Mouse (Mus musculus) embryo, embryonic 9.5 days (tissue): Measurements from ENCODE around the gene AA986860.
A peak's percentile ranks its signal among the peaks of the same experiment; 100 is the strongest.

ENCODE experiments used
- DNase-seq: peaks from one replicate; pipeline ENCODE4 v3.0.0-alpha.2; 2017; ENCODE audit errors: extremely low spot score

Gene AA986860

DNA sequence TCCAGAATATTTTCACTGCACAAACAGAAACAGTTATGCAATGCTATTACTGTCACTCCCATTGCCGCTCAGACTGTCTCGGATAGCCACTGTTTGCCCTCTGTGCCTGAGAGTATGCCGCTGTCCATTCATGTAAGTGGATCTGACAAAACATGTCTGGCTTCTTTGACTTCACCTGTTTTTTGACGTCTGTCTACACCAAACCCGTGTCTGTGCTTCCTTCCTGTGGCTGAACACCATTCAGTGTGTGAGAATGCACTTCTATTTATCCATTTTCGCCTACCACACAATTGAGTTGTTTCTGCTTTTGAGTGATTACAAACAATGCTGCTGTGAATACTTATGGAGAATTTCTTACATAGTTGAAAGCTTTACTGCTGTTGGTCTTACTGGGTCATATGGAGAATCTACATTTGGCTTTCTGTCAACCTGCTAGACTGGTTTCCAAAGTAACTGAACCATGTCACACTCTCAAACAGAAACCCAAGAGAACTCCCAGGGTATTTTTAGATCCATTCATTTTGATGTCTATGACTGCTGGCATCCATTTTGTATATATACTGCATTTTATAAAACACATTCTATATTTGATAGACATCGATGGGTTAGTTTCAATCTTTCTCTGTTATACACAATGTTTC is 44.0 kb downstream of the AA986860 start:
- DNase-seq, result no peak

DNA sequence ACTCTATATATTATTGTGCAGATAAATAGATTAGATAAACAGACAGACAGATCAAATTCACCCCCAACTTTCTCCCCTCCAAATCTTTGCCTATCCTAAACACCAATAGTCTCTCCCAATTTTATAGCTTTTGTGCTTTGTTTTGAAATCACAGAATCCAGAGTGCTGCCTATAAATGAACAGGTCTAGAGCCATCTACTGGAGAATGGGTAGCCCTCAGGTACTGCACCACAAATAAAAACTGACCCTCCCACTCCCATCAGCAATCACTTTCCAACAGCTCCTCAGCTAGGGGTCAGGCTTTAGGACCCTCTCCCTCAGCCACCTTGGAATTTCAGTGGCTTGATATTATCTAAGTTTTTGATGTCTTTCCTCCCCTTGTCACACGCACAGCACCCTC is 44.9 kb downstream of the AA986860 start:
- DNase-seq, result no peak

DNA sequence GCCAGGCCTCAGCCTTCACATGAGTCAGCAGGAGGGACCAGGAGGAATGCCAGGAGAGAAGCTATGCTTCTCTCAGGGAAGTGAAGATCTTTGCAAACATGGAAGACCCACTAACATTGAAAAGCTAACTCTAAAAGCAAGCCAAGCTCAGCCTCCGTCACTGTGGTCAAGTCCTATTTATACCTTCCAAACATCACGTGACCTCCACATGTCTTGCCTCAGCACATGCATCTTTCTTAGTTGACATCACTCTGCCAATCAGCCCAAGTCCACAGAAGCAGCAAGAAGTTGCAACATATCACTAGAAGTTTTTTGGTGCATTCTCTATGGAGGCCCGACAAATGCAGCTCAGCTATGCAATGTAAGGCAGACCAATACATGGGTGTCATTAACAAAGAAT is 48.1 kb downstream of the AA986860 start:
- DNase-seq, result no peak

DNA sequence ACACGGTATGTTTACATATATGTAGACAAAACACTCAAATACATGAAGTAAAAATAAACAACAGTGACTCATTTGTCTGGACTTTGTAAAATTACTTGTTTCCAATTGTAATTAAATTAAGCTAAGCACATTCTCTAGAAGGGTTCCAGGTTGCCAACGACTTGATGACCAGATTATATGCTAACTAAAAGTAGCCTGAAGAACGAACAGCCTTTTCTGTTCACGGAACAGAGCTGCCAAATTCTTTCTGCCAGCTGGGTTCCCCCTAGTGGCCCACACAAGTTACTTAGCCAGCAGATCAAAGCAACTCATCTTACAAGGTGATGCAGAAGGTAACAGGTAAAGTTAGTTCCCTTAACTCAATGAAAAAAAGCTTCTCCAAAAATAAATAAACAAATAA is 52.3 kb downstream of the AA986860 start:
- peak; percentile 17 for DNase-seq

DNA sequence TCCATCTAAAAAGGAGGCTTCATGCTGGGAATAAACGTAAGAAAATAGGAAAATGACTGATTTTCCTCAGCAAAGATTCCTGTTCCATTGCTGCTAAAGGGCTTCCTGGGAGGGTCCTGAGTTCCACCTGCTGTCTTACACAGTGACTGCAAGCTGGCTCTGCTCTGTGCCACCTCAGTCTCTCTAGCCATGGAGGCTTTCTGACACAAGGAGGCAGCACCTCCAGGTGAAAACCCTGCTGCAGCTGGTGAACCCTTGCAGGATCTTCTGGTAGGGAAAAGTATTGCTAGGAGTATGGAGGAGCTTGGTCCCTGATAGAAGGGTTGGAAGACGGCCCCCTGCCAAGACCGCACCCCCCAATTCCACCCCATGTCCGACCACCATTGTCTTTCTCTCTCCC is 55.2 kb downstream of the AA986860 start:
- no peak for DNase-seq

DNA sequence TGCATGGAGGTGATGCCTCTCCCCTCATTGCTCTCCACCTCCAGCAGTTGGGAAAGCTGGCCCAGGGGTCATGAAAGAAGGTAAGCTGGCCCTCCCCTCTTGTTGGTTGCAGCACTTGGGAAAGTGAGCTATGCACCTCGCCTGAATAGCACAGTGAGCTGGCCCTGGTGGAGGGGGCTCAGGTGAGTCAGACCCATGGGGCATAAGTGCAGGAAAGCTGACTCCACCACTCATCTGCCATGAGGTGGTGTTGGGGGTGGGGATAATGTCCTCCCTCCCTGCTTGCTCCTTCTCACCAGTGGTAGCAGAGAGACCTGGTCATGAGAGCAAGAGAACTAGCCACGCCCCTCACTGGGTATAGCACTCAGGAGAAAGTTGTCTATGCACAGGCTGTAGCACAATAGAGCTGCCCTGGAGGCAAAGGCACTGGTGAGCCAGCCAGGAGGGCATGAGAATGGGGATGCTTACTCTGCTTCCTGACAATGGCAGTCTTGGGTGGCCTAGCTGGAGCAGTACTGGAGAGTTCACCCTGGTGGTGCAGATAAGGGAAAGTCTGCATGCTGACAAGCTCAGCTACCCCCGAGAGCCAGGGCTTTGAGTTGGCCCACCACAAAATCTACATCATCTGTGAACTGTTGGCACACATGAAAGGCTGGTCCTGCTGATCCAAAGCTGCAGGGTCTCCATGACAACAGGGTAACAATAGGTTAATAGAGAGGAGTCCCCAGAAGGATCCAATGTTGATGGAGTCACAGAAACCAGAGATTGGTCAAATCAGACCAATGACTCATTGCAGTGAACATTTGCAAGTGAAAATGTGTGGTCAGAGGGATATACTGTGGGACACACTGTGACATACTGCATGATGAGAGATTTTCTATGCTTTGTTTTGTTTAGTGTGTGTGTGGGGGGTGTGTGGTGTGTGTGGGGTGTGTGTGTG is 58.0 kb downstream of the AA986860 start:
- DNase-seq, result no peak
